Mouse (Mus musculus) olfactory bulb, adult 2 months (tissue): ENCODE data around the gene Mei4. TPM values are rescaled to one million over a fixed set of nuclear protein-coding genes. Genes with fewer than 3 reads are reported as not detected.

Experiments used
- H3K27ac ChIP-seq: fragments of 200-500 bp; 2 replicates; pipeline ENCODE4 v1.5.1; 2012; ENCODE audit warnings: low read depth, low read length; ENCODE audit not compliant: insufficient read depth
- H3K4me1 ChIP-seq: fragments of 200-500 bp; 2 replicates; pipeline ENCODE4 v1.6.1; 2012; ENCODE audit warnings: low read length; ENCODE audit not compliant: control insufficient read depth, insufficient read depth
- H3K4me3 ChIP-seq: fragments of 200-500 bp; 2 replicates; pipeline ENCODE4 v1.5.1; 2012; ENCODE audit warnings: mild to moderate bottlenecking, low read depth, low read length, moderate library complexity; ENCODE audit not compliant: insufficient read depth
- CTCF ChIP-seq: fragments of 200-500 bp; IDR thresholded peaks from 2 replicates; pipeline ENCODE4 v1.5.1; 2012; ENCODE audit warnings: low read depth, mild to moderate bottlenecking, low read length, moderate library complexity; ENCODE audit not compliant: insufficient read depth
- POLR2A ChIP-seq: fragments of 200-500 bp; IDR thresholded peaks from 2 replicates; pipeline ENCODE4 v1.6.1; 2012; ENCODE audit warnings: mild to moderate bottlenecking, low read depth, low read length, moderate library complexity; ENCODE audit not compliant: insufficient read depth
- WGBS: fragments of 180-500 bp; shearing (Covaris S2); methylation state at CpG from one replicate; pipeline ENCODE4 v1.1.7; 2018; 5-methylcytosine and 5-hydroxymethylcytosine counted together
- polyA plus RNA-seq: library from polyadenylated mRNA; stranded (reverse); fragments of >200 nt; gene quantifications from 2 replicates; pipeline ENCODE4 v1.2.4, GENCODE M21; 2012; ENCODE audit warnings: low replicate concordance; ENCODE audit not compliant: missing spikeins, insufficient read depth, insufficient read length

Mei4 gene
- polyA plus RNA-seq, 1 experiment: not detected

DNA sequence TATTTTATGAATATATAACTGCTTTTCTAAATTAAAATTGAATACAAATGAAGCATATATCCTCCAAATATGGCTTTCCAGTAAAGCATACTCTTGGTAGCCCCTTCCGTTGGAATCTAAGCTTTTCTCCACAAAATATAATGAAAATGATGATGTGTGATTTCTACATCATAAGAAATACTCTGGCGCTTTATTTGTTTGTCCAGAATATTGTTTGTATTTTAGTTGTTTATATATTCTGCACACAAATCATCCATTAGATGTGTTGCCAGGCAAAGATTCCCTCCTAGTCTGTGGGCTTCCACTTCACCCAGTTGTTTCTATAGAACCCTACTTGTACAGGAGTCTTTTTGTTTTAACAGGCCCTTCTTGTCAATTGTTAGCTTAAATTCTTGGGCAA is 211.8 kb downstream of the Mei4 start:
- 96% methylated on average over 2 of the region's 2 CpGs for WGBS
- Histone ChIP-seq H3K27ac (no peak overlapping the region), H3K4me1 (no peaks in the 10 kb centered on the region), H3K4me3 (no peak overlapping the region)
- TF ChIP-seq CTCF (no peak), POLR2A (no peak)

GRCm38 (mm10) chr9:82096409-82096808 is 232.9 kb downstream of the Mei4 start:
- 80% methylated on average over 3 of the region's 3 CpGs for WGBS
- Histone ChIP-seq H3K4me1 (no peaks in the 10 kb centered on the region), H3K4me3 (no peak overlapping the region), H3K27ac (no peak overlapping the region)
- TF ChIP-seq POLR2A: no peak
- no peak for TF ChIP-seq CTCF

DNA sequence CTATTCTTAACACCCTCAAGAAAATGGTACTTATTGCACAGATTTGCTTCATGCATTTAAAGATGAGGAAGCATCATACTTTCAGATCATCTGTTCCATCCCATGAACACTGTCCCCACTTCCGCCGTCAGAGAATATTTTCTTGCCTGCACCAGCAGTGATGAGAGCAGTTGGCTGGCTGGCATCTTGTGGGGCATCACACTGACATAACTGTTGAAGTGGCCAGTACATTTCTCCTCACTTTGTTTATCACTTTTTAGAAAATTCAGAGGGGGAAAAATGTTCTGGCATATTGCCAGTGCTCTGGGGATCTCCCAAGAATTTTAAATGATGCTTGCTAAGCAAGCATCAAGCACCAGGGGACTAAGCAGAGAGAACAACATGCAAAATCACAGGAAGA is 251.4 kb downstream of the Mei4 start:
- no peak overlapping the region for H3K27ac ChIP-seq

GRCm38 (mm10) chr9:82136119-82136518 is 272.6 kb downstream of the Mei4 start:
- Histone ChIP-seq H3K4me3 (no peak overlapping the region), H3K27ac (no peak overlapping the region), H3K4me1 (no peaks in the 10 kb centered on the region)
- no peak for TF ChIP-seq CTCF
- no peak for TF ChIP-seq POLR2A

More for the DNA sequence above, 251.4 kb downstream of the Mei4 start:
- Histone ChIP-seq H3K4me1 (no peaks in the 10 kb centered on the region), H3K4me3 (no peak overlapping the region)
- WGBS: 50% methylated on average over 2 of the region's 2 CpGs
- TF ChIP-seq CTCF: no peak
- TF ChIP-seq POLR2A: no peak

DNA sequence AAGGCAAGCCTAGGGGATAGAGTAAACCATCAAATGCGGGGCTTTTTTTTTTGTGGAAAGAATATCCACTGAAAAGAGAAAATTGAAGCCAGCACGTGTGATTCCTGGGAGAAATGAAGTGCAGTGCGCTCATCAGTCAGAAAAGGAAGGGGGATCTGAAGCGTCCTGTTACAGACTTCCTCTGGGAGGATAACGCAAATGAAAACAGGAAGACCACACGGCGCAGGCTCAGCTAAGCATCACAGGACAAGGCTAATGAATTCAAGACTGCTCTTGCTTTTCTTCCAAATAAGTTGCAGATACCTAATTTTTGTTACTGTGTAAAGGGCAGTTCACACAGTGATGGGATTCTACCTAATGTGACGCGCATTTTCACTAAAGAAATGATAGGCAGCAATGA is 296.7 kb downstream of the Mei4 start:
- no peak overlapping the region for H3K4me3 ChIP-seq
- 63% methylated on average over 9 of the region's 9 CpGs for WGBS
- H3K4me1 ChIP-seq: no peaks in the 10 kb centered on the region
- TF ChIP-seq CTCF (no peak), POLR2A (no peak)
- no peak overlapping the region for H3K27ac ChIP-seq

- 79% methylated on average over 4 of the region's 4 CpGs for WGBS
- Histone ChIP-seq H3K4me3 (no peak overlapping the region), H3K4me1 (no peaks in the 10 kb centered on the region), H3K27ac (no peak overlapping the region)
- TF ChIP-seq CTCF: no peak
- no peak for TF ChIP-seq POLR2A
Measured at GRCm38 (mm10) chr9:82162415-82162814, 298.9 kb downstream of the Mei4 start.

- Histone ChIP-seq H3K27ac (no peak overlapping the region), H3K4me3 (no peak overlapping the region), H3K4me1 (no peaks in the 10 kb centered on the region)
- TF ChIP-seq POLR2A (no peak), CTCF (no peak)
- WGBS: 63% methylated on average over 1 of the region's 1 CpGs
Measured at GRCm38 (mm10) chr9:82217976-82218375, 354.5 kb downstream of the Mei4 start.

- TF ChIP-seq POLR2A (no peak), CTCF (no peak)
- no peaks in the 10 kb centered on the region for H3K4me1 ChIP-seq
- WGBS: 86% methylated on average over 7 of the region's 7 CpGs
- no peak overlapping the region for H3K4me3 ChIP-seq
- no peak overlapping the region for H3K27ac ChIP-seq
Measured at GRCm38 (mm10) chr9:82247695-82248445, 384.4 kb downstream of the Mei4 start.

Other genes with a start within 250 kb of the Mei4 start
- not detected in 2 replicates for gene Htr1b, start 229.8 kb upstream of the Mei4 start, polyA plus RNA-seq